Mouse (Mus musculus) lung, postnatal 10 days (tissue): ENCODE data around the gene Haus5.

Experiments
- DNase-seq: peaks from one replicate; pipeline ENCODE4 v3.0.0; 2021

Gene Haus5

DNA sequence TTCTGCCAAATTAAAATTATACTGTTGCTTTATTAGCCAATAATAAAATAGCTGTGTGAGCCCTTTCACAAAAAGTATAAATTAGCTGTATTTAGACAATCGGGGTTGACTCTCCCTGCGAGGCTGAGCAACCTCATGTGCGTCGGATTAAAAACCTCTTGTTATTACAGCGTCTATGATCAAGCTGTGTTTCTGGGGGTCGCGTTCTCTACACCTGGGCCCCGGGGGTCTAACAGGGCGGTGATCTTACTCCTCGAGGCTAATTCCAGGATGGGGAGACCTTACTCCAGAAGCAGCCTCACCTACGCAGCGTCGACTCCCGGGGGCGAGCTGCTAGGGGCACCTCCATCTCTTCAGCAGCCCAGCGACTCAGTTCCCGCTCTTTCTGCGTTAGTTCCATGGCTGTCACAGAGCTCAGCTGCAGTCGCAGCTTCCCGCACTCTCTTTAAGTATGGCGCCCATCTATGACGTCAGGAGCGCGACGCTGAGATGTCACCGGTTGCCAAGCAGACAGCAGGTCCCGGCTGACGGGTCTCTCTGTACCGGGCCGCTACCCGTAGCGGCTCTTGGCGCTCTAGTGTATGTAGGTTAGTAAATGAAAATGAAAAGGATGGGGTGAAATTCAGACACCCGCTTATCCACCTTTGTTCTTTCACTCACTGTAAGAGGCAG lies at the start of gene Haus5:
TSS of gene Haus5 (minus strand) at position 466 of the 672 bp plus-strand sequence.
- DNase-seq: peak; percentile 94

DNA sequence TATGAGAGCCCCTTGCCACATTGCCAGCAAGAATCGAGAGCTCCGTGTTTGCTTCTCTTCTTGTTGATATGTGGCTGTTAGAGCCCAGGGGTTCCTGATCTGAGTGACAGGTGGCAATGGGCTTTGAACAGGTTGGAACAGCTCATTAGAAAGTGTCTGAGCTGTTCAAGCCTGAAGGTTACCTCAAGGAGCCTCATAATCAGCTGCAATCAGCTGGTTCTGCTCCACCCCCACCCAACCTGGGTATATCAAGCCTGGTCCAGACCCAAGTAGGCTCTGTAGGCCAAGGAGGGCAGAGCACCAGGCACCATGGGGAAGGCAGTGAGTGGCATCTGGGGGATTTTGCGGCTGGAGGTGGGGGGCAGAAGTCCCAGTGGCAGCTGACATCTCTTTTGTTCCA lies 47.1 kb upstream of the Haus5 start, which contains the start of gene Atp4a:
TSS of gene Atp4a (plus strand) at position 268 of the 400 bp plus-strand sequence.
- DNase-seq: no peak

DNA sequence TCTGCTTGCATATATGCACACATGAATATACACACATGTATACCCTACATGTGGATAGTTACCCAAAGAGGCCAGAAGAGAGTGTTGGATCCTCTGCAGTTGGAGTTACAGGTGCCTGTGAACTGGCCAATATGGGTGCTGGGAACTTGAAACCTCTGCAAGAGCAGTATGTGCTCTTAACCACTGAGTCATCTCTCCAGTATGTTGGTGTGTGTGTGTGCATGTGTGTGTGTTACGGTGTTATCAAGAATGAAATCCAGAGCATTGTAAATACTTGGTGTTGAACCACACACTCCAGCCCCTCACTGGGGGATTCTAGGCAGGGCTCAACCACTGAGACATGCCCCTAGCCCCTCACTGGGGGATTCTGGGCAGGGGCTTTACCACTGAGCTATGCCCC lies 42.6 kb upstream of the Haus5 start:
- DNase-seq: no peak

DNA sequence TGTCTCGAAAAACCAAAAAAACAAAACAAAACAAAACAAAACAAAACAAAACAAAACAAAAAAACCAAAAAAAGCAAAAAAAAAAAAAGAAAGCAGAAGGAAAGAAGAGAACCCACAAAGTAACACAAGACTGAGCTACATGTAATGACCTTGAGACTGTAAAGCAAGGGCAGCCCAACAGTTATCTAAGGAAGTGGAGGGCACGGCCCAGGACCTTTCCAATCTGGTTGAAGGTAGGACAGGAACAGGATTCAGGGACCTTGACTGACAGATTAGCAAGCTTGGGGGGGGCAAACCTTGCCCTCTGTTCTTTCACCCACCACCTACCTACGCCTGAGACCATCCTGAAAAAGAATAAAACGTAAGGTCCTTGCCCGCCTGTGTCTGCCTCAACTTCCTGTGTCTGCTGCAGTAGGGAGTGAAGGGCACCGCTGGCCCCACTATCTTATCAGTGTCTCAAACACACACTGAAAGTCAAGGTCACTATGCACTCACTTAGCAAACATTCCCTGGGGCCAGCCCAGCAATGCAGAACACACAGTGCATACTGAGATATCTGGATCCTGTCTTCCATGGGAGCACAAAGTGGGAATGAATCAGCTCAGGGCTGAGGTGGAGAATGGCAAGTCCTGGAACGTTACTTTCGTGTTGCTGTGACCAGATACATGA lies 41.6 kb upstream of the Haus5 start:
- no peak for DNase-seq

DNA sequence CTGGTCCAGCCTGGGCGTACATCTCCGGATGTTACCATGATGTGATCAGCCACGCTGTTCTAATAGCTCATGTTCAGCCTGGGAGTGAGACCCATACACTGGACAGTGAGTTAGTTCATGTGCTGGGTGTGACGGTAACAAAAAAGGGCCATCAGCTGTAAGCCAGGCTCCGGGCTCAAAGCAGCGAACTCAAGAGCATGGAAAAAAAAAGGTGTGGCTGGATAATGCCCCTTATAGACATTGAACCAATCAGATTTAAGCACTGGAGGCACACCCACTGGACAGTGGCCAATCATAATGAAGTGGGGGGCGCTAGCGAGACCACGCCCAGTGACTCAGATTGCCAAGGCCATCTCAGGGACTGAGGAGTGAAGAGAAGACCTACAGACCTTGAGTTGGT lies 33.8 kb upstream of the Haus5 start, which contains the start of gene 2200002J24Rik:
TSS of gene 2200002J24Rik (plus strand) at position 338 of the 400 bp plus-strand sequence.
- peak; percentile 39 for DNase-seq

DNA sequence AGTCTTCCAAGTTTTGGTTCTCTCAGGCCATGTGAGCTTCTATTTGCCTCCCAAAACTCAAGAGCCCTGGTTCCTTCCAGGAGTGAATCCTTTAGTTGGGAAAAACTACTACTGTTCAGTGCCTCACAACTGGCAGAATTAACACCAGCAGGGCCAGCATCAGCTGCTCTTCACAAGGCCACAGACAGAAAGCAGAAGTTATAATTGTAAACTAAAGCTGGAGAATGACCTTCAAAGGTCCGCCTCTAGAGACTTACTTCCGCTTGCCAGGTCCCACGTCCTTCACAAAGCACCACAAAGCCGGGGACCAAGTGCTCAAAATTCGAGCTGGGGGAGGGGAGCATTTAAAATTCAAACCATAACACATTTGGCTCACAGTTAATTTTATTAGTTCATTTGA lies 33.3 kb upstream of the Haus5 start:
- no peak for DNase-seq

DNA sequence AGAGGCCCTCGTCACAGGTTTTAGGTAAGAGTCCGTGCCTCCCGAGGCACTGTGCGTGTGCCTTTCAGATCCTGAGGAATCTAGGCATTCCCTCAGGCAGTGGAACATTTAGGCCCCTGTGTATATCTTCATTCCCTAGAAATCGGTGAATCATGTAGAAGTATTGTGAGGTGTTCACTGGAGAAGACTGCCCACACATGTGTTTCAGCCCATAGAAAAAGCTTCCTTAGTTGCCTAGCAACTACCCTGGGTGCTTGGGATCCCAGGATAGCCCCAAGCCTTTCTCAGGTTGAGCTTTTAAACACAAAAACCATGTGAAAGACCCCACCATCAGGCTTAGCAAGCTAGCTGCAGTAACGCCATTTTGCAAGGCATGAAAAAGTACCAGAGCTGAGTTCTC lies 23.5 kb upstream of the Haus5 start:
- no peak for DNase-seq

DNA sequence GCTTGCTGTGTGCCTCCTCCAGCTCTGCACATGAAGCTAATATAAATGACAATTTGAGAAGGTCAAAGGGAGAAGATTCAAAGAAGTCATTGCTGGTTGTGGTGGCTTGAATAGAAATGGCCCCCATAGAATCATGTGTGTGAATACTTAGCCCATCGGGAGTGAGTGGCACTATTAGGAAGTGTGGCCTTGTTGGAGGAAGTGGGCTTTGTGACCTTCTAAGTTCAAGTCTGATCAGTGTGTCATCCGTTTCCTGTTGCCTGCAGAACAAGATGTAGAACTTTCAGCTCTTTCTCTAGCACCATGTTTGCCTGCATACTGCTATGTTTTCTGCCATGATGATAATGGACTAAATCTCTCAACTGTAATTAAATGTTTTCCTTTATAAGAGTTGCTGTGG lies 18.6 kb upstream of the Haus5 start:
- no peak for DNase-seq

DNA sequence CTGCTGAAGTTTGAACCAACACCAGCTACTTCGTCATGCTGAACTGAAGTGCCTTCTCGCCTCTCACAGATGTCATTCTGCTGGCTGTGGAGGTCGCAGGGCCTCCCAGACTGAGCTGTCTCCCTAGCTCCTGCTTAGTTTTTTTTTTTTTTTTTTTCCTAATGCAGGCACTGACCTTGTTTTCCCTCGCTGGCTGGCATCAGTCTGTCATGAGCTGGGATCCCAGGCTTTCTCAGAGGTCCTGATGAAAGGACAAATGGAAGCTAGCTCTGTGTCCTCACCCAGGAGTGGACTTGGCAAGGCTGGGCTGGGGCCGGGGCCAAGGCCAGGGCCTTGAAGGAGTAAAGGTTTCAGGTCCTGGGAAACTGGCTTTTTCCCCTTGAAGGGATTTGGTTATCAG lies 17.1 kb upstream of the Haus5 start:
- DNase-seq: no peak

DNA sequence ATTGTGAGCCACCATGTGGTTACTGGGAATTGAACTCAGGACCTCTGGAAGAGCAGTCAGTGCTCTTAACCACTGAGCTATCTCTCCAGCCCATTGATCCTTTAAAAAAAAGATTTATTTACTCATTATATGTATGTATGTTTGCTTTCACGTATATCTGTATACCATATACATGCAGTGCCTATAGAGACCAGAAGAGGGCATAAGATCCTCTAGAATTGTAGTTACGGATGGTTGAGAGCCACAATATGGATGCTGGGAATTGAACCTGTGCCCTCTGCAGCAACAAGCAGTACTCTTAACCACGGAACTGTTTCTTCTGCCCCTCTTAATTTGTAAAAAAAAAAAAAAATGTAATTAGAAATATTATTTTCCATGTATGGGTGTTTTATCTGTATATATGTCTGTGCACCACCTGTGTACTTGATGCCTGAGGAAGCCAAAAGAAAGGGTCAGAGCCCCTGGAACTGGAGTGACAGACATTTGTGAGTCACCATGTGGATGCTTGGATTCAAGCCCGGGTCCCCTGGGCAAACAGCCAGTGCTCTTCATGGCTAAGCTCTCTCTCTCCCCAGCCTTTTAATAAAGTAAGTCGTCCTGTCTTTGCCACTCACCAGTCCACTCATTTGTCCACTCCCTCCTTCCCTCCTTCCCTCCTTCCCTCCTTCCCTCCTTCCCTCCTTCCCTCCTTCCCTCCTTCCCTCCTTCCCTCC lies 13.6 kb upstream of the Haus5 start:
- peak; percentile 27 for DNase-seq

DNA sequence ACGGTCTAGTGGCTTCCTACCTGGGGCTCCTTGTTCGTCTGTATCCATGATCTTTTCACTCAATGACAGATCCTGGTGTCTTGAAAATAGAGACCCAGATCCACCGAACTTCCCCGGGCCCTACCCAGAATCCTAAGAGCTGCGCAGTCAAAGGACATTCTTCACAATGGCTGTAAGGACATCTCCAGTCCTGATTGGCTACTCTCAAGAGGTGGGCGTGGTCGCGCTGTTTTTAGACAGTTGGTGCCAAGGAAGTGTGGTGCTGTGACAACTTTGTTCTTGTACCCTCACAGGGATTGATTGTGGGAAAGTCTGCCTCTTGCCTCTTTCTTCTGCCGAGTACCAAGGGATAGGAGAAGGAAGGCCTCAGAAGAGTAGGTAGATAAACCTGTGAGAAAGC lies 6.7 kb upstream of the Haus5 start, which contains the start of gene Pmis2:
TSS of gene Pmis2 (minus strand) at position 126 of the 400 bp plus-strand sequence.
- no peak for DNase-seq

DNA sequence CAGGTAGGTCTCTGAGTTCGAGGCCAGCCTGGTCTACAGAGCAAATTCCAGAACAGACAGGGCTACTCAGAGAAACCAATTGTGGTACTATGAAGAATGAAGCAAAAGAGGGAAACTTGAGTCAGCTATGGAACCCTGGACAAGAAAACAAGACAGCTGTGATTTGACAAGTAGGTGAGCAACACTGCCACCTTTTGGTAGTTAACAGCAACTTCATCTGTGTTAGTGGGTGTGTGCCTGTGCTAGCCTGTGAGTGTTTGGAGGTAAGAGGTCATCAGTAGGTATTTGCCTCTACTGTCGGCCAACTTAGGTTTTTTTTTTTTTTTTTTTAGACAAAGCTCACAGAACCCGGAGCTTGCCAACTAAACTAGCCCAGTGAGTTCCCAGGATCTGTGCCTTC lies 4.4 kb upstream of the Haus5 start:
- peak; percentile 13 for DNase-seq

DNA sequence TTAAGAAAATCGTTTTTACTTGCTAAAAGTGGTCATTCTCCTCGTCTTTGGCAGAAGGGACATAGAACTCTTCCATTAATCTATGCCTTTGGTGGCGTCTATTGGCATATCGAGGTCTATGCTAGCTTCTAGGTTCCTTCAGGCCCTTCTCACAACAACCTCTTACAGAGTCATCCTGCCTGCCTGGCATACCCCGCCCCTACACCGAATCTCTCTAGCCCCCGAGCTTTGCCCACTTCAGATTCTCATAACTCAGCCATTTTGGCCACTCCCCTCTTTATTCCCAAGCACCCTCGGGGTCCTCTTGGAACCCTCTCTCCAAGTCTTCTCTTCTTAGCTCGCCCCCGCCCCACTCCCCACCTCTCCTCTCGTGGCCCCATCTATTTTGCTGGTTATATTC lies 527 bp upstream of the Haus5 start:
- DNase-seq: peak; percentile 17

DNA sequence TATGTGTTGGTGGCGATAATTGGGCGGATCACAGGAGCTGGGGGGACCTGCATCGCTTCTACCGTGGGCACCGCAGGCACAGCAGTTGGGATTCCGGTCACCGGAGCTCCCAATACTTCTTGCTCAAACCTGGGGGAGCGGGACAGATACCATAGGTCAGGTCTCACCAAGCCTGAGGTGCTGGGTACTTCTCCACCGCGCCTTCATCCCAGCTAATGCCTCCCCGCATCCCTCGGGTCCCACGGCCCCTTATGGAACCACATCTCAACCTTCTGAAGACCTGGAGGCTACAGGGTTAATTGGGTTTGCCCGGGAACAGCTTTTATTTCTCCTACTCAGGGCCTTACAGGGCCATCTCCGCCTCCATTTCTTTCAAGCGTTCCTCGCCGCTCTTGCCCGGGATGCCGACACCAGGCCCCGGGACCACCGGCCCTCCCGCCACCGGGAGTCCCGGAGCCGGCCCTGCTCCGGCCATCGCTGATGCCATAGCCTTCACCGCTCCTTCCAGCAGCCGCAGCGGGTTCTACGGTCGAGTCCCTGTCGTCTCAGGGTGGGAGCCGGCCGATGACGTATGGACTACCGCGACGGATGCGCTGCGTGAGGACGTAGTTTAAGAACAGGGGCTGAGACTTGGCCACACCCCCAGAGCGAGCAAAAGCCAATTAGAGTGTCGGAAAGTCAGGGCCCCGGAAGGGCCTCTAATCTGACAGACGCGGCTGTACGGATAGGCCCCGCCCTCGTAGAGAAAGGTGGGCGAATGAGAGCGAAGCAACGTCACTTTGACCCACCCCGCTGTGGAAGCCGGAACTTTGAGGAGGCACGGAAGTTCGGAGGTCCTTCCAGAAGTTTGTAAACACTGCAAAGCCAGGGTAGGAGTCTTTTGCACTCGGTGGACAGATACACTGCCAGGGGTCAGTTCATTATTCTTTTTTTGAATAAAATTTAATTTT lies 14.9 kb downstream of the Haus5 start, which contains the start of gene Rbm42:
TSS of gene Rbm42 (minus strand) at position 727 of the 950 bp plus-strand sequence.
- peak; percentile 100 for DNase-seq

DNA sequence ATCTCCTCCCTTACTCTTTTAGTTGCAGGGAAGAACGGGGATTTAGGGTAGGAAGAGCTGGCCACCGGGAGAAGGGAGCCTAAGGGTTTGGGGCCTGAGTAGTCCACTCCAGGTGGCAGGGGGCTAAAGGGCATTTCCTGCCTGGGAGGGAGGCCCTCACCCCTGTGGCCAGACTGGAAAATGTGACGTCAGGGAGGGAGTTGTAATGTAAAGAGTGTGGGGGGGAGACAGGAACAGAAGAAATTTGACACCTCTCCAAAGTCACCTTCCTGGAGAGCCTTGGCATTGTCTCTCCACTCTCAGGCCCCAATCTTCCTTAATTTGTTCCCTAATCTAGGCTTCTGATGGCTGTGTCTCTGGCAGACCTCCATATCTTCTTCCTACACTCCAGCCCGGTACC lies 25.7 kb downstream of the Haus5 start:
- no peak for DNase-seq

DNA sequence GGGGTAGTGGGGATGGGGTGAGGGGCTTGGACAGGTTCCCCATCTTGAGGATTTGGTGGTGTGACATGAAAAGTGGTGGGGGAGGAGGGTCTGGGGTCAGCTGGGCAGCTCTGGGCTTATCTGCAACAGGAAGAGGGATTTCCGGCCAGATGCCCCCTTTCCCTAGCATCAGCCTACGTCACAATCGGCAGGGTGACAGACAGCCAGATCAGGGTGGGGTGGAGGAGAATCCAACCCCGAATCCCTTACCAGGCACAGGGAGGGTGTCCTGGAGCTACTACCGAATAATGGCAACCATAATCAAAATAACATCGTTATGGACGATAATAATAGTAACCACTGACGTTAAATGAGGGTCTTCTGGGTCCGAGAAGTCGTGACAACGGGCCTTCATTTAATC lies 28.4 kb downstream of the Haus5 start:
- DNase-seq: no peak

DNA sequence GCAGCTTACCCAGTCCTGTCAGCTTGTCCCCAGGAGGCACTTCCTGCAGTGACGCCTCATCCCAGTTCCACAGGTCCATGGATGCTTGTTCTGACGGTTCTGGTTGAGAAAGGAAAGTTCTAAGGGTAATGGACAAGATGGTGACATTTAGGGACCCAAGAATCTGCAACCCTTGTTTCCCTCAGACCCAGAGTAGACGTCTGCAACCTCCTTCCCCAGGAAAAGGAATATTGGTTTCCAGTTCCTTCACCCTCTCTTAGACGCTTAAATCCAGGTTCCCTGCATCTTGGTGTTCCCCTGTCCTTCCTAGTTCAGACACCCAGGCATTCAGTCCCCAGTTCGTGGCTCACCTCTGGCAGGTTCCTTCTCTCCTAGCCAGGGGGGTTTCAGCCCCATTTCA lies 29.0 kb downstream of the Haus5 start, which contains the start of gene Etv2:
TSS of gene Etv2 (minus strand) at position 101 of the 400 bp plus-strand sequence.
- no peak for DNase-seq

DNA sequence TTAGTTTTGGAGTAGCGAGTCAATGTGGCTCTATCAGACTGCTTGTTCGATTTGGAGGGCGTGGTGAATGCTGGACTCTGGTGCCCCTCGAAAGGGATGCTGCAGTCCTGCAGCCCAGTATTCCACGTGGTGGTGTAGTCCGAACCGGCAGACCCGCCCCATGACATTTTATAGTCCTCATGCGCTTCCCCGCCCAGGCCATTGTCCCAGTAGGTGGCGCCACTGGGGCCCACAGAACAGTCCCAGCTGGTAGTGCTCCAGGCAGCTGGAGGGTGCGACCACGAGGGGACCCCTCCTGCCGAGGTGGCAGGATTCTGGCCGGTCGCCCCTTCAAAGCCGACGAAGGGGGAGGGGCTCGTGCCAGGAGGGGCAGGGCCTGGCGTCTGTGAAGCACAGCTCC lies 30.2 kb downstream of the Haus5 start:
- DNase-seq: peak; percentile 73

DNA sequence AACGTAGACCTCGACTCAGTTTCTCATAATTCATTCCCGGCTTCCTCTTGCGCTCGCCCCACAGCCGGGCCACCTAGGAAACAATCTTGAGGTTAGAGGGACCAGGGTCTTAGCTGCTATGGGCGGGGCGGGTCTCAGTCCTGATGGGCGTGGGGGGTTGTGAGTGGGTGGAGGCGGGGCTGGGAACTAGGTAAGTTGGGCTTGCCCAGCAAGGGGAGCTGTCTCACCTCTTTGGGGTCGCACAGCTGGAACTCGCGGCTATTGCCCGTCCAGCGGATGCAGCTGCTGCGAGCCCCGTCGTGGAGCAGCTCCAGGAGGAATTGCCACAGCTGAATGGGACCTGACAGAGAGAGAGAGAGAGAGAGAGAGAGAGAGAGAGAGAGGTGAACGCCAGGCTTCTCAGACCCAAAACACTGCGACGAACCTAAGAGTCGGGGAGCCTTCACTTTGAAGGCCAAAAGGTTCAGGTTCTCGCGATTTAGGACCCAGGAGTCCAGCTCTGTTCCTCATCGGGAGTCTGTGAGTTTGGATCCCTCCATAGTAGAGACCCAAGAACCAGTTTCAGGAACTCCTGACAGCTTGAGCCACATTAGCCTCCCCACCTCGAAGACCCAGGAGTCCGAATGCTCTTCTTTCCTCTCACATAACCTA lies 30.9 kb downstream of the Haus5 start:
- no peak for DNase-seq

DNA sequence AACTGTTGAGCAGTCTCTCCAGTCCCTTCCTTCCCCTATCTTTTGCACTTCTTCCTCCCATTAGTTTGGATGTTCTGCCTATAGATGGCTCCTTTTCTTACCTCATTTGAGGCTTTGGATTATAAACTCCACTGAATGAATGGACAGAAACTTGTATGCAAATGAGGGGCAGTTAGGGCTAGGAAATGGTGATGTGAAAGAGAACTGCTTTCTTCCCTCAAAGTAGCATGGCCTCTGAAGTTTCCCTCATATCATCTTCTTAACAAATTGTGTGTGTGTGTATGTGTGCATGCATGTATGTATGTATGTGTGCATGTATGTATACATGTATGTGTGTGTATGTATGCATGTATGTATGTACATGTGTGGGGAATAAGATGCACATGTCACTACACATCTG lies 35.8 kb downstream of the Haus5 start:
- DNase-seq: no peak

DNA sequence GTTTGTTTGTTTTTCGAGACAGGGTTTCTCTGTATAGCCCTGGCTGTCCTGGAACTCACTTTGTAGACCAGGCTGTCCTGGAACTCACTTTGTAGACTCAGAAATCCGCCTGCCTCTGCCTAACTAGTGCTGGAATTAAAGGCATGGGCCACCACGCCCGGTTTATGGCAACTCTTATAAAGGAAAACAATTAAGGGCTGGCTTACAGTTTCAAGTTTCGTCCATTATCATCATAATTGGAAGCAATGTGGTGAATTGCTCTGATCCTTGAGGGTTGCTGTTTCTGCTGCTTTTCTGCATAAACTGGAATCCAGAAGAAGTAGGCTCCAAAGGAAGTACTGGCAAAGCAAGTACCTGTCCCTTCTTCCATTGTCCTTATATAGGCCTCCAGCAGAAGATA lies 38.1 kb downstream of the Haus5 start:
- DNase-seq: no peak
